Mouse (Mus musculus): ENCODE results near the gene Ly6g6f.

DNA sequence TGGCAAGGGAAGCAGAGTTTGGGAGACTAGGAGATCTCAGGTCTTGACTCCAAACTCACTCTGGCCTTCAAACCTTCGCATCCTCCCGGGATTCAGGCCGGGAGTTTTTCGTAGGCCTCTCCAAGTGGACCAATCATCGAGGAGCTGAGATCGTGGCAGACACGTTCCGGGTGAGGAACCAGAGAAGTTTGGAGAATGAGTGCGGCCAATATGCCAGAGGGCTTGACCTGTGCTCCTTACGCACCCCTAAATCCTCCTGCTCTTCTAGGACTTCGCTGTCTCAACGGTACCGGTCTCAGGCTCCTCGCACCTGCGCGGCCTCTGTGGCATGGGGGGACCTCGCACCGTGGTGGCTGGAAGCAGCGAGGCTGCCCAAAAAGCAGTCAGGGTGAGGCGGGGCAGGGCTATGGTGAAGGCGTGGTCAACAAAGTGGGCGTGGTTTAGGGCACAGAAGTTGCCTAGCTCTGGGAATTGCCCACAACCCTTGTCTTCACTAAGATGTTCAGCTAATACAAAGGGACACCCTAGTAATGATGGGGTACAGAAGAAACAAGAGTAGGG, 24.6 kb downstream of the Ly6g6f start:
- TF ChIP-seq USF1 (IDR thresholded peaks at IDR 0.05; ENCODE audit: low read depth, low read length) (no peak), MYB (IDR thresholded peaks at IDR 0.05; ENCODE audit: low read depth, low read length) (no peak), MAZ (IDR thresholded peaks at IDR 0.05; ENCODE audit: low read depth, low read length) (no peak), POLR2A (IDR thresholded peaks at IDR 0.05; ENCODE audit: control insufficient read depth in 1 of 2, insufficient read depth in 1 of 2, low read depth in 1 of 2, low read length in 2 of 2, poor library complexity in 1 of 2) (no peak), EP300 (IDR thresholded peaks at IDR 0.05; ENCODE audit: low read depth in 1 of 2, low read length in 2 of 2) (no peak), HCFC1 (IDR thresholded peaks at IDR 0.05; ENCODE audit: low read depth, low read length) (no peak), CHD2 (IDR thresholded peaks at IDR 0.05; ENCODE audit: low read length) (no peak), CTCF (IDR thresholded peaks at IDR 0.05 in 2 of 3, conservative IDR thresholded peaks at IDR 0.05 in 1 of 3; ENCODE audit: control insufficient read depth in 1 of 3, insufficient read depth in 1 of 3, low read depth in 2 of 3, low read length in 3 of 3, poor library complexity in 1 of 3, severe bottlenecking in 1 of 3) (no peak), POLR2AphosphoS2 (IDR thresholded peaks at IDR 0.05; ENCODE audit: low read length) (no peak), ZNF384 (IDR thresholded peaks at IDR 0.05; ENCODE audit: low read depth, low read length) (no peak), GATA1 (IDR thresholded peaks at IDR 0.05; ENCODE audit: low read depth, low read length) (no peak)
